Mouse (Mus musculus) spleen, embryonic (tissue): Measurements from ENCODE around the gene Psmb5.

Source experiments
- CTCF ChIA-PET: fragments of 350-600 bp; sonication (Branson Sonifier 250); formaldehyde crosslinking; loops from one replicate; lab custom pipeline; 2022; lab: Charles Lee

Gene Psmb5

GRCm38 (mm10) chr14:54594631-54595414 is 23.0 kb downstream of the Psmb5 start:
- CTCF ChIA-PET, result interaction anchor here (0.5 to 0.8 kb wide), 2 partner anchors 30 to 138 kb away, joined by 4 to 8 read pairs; no protein-coding TSS in a partner anchor

GRCm38 (mm10) chr14:54594055-54594454 is 23.8 kb downstream of the Psmb5 start:
- CTCF ChIA-PET, result interaction anchor here (0.5 to 0.7 kb wide), 2 partner anchors 138 to 335 kb away, joined by 3 to 8 read pairs; no protein-coding TSS in a partner anchor

GRCm38 (mm10) chr14:54592319-54592934 is 25.4 kb downstream of the Psmb5 start:
- CTCF ChIA-PET, result interaction anchor here (0.6 to 1.0 kb wide), 2 partner anchors 9 to 16 kb away, joined by 3 read pairs; no protein-coding TSS in a partner anchor

GRCm38 (mm10) chr14:54591056-54591455 is 26.8 kb downstream of the Psmb5 start:
- CTCF ChIA-PET, result no interaction called here

GRCm38 (mm10) chr14:54583681-54584338 is 34.0 kb downstream of the Psmb5 start:
- CTCF ChIA-PET, result interaction anchor here (0.6 to 0.7 kb wide), 2 partner anchors 9 to 58 kb away, joined by 3 to 6 read pairs; no protein-coding TSS in a partner anchor

DNA sequence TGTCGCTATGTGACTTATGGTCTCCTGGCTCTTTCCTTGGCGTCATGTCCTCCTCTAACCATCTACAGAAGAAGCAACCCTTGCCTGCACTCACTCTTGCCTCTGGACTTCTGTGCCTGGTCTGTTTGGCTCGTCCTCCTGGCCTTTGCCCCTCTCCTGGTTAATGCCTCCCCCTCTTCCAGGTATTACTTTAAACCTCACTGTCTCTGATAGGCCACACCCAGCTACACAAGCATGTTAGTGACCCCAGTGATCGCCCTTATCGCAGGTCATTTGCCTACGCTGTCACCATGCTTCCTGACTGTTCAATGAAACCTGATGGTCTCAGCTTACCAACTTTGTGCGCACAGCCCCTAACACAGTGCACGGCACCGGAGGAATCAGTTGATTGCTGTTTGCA is 35.3 kb downstream of the Psmb5 start:
- CTCF ChIA-PET, result no interaction called here

DNA sequence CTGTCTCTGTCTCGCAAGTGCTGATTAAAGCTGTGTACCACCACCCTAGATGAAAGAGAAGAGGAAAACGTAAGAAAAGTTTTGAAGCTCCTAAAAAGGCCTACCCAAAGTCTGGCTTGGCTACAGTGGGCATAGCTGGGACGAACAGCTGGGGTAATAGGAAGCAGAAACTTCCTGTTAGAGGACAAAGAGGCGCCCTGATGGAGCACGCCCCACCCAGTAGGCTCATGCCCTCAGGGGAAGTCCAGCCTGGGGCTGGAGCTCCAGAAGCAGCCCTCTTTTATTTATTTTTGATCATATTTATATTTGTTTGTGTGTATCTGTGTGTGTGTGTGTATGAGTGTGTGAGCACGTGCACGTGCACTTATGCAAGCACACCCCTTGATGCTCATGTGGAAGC is 38.2 kb downstream of the Psmb5 start:
- CTCF ChIA-PET, result interaction anchor here (0.6 to 0.9 kb wide), 2 partner anchors 49 to 243 kb away, joined by 3 read pairs; no protein-coding TSS in a partner anchor

DNA sequence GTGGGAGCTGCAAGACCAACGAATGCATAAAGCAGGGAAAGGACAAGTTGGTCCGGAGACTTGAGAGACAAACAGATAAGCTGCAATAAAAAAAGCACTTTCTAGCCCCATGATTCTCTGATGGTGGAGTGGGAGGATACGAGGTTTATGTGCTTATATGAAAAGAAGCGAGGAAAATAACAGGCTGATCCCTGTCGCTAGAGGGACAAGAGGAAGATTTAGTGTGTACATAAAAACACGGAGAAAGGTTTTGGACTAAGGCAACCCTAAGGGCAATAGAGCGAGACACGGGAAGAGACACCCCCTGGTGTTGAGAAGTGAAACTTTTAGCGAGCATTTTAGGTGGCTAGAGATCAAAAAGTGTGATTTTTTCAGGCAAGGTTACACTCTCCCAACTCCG is 39.8 kb downstream of the Psmb5 start:
- CTCF ChIA-PET, result interaction anchor here (0.6 to 1.3 kb wide), 3 partner anchors 54 to 157 kb away, joined by 3 to 7 read pairs (median 7); no protein-coding TSS in a partner anchor

DNA sequence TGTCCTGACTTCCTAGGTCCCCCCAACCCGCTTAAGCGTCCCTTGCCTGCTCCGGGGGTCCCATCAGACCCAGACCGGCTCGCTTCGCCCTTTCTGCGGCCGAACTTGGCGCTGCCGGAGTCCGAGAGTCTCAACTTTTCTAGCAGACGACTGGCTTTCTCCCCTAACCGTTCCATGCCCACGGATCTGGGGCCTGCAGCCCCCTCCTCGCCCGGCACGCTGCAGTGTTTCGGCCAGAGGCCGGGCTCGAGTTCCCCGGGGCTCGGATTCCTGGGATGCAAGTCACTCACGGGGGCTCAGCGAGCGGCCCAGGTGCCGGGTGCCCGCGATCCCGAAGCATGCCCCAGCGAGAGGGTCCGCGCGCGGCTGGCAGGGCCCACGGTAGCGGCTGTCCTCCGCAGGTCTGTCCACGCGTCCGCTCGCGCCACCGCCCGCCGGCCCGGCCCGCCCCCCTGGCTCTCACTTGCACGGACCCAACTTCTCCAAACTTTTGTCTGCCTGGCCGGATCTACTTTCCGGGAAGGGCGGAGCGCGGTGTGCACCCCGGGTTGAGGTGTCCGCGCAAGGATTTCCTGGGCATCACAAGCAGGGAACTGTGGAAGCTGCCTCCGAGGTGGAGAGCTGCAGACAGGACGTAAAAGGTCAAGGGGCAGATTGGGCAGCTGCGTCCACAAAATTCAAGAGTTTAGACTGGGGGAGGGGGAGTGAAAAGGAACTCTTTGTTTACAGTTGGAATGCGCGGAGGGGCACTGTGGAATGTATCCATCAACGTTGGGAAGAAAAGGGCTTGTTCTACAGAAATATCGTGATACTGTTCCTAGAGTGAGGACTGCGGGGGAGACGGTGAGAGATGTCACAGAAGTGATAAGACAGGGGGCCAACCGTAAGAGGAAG is 40.5 kb downstream of the Psmb5 start, which contains the start of gene Ajuba:
Gene Ajuba, minus strand, starts transcription at position 470 of the 894 bp plus-strand sequence.
- CTCF ChIA-PET, result interaction anchor here (1.3 kb wide), 1 partner anchor 71 kb away, joined by 3 read pairs; no protein-coding TSS in a partner anchor

GRCm38 (mm10) chr14:54576241-54577088 is 41.4 kb downstream of the Psmb5 start:
- CTCF ChIA-PET, result interaction anchor here (0.8 kb wide), 1 partner anchor 16 kb away, joined by 3 read pairs; no protein-coding TSS in a partner anchor

GRCm38 (mm10) chr14:54575631-54576030 is 42.2 kb downstream of the Psmb5 start:
- CTCF ChIA-PET, result interaction anchor here (0.6 to 0.8 kb wide), 2 partner anchors 17 to 179 kb away, joined by 3 to 6 read pairs; no protein-coding TSS in a partner anchor

- CTCF ChIA-PET, result interaction anchor here (0.5 to 0.6 kb wide), 2 partner anchors 178 to 1481 kb away, joined by 3 to 6 read pairs; no protein-coding TSS in a partner anchor
Observed at GRCm38 (mm10) chr14:54575031-54575430, 42.8 kb downstream of the Psmb5 start.

DNA sequence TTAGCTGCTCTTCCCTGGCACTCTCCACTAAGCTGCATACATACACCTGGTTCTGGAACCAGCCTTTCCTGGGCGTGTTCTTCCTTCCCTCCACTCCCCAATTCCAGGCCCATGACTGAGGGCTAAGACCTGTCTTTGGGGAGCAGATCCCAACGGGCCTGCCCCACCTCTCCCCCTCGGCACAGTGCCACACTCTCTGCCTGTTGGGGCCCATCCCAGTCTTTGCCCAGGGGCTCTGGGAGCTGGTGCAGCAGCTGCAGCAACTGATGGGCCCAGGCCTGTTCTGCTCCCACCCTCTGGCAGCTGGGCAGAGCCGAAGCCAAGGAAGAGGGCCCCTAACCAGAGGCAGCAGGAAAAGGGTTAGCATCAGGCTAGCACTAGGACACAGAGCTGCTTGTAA is 43.6 kb downstream of the Psmb5 start:
- CTCF ChIA-PET, result interaction anchor here (0.5 to 0.6 kb wide), 2 partner anchors 95 to 1480 kb away, joined by 3 read pairs; no protein-coding TSS in a partner anchor

DNA sequence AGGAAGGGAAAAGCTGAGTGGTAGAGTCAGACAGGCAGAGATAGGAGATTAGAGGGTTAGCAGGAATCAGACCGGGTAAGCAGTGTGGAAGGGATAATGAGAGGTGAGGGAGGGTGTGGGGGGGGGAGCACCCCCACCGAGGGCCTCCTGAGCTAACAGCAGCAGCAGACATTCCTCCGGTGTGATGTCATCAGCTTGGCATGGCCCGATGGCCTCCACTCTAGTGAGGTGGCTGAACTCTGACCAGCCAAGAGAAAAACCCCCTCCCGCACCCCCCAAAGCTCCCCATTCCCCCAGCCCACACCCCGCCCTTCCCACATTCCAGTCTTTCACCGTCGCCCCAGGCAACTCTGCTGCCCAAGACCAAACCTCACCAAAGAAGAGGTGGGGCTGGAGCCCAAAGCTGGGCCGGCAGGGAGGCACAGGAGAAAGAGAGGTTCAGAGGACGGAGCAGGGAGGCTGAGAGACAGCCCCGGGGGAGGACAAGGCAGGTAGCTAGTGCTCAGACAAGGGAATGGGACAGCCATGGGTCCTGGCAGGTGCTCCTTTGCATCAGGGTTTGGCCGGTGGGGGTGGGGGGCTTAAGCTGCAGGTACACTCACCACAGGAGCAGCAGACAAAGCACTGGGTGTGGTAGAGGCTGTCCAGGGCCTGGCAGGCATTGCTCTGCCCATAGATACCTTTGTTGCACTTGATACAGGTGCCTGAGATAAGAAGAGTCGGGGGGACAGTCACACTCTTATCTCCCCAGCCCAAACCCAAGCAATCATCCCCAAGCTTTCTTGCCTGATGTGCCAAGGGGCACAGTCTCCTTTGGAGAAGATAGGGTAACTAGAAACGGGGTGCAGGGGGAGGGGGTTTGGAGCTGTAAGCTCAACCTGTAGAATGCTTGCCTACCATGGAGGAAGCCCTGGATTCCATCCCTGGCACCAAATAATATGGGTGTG is 44.8 kb downstream of the Psmb5 start:
- CTCF ChIA-PET, result no interaction called here

DNA sequence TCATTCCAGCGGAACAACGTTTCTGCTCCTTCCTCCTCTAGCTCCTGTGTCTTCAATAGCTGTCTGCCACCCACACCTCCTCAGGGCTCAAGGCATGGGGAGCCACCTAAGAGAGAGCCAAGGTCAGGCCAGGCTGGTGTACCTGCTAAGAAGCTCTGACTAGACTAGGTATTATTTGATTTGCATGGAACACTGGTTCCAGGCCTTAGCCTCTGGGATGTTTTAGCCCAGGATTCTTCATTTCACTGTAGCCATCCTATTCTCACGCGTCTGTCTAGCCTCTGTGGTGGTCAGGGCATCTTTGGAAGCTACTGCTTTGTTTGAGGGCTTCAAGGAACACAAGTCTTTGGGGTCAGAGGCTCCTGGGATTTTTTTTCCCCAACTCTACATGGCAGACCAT is 45.7 kb downstream of the Psmb5 start:
- CTCF ChIA-PET, result interaction anchor here (0.7 kb wide), 1 partner anchor 77 kb away, joined by 4 read pairs; no protein-coding TSS in a partner anchor

- CTCF ChIA-PET, result interaction anchor here (0.5 to 0.7 kb wide), 3 partner anchors 71 to 413 kb away, joined by 3 to 18 read pairs (median 5); partner anchors contain the start of gene Gm17606
Observed at GRCm38 (mm10) chr14:54569451-54570392, 48.1 kb downstream of the Psmb5 start.
